Mouse (Mus musculus): ENCODE measurements around the gene Acrv1. TPM values are rescaled to one million over a fixed set of nuclear protein-coding genes. Genes with fewer than 3 reads are reported as not detected.
"Not testable (repeated sequence)": the region's sequence is repeated elsewhere in the genome, so short reads cannot be mapped to it uniquely, and the experiment has no call there.

The Acrv1 gene
- not detected in 2 replicates for polyA plus RNA-seq (2015; fragmentation: Nextera tagmentation; extraction: Ambion mirVana)

DNA sequence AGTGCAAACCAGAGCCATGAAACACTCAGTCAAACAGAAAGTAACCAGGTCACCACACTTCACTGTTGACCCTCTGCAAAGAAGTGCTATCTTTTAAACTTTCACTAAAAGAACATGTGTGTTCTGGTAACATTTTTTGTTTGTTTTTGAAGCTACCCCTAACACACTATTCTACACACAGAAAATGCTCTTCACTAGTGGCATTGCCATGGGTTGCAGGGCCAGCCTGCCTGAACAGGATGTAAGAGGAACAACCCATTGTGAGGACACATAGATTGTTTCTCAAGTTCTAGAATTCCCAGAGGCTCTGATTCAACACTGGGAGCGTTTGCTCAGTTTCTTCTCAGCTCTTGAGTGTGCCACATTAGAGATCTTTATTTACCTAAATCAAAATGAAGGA, at the start of gene Acrv1:
TSS of gene Acrv1 (plus strand) at position 301 of the 400 bp plus-strand sequence.
- no peaks in the 10 kb centered on the region for H3K27me3 ChIP-seq
- H3K4me2 ChIP-seq: no peak within 1 kb of the TSS
- ATAC-seq: no peak
- H3K4me3 ChIP-seq: no peak within 1 kb of the TSS
- no peaks in the 10 kb centered on the region for H3K4me1 ChIP-seq
- no peak within 1 kb of the TSS for H3K9ac ChIP-seq
- 76% methylated on average over 1 of the region's 1 CpGs for WGBS
- H3K27ac ChIP-seq: no peak within 1 kb of the TSS
- no peaks in the 10 kb centered on the region for H3K9me3 ChIP-seq (replicated peaks)
- H3K36me3 ChIP-seq (ENCODE audit: poor library complexity, severe bottlenecking): no peaks in the 10 kb centered on the region

- not testable (repeated sequence) for H3K4me1 ChIP-seq; H3K4me2 ChIP-seq; H3K27ac ChIP-seq; H3K9me3 ChIP-seq (replicated peaks); H3K4me3 ChIP-seq; H3K27me3 ChIP-seq; H3K36me3 ChIP-seq (ENCODE audit: poor library complexity, severe bottlenecking); ATAC-seq; H3K9ac ChIP-seq
- WGBS: 59% methylated on average over 3 of the region's 3 CpGs
Measured at GRCm38 (mm10) chr9:36643276-36643675, 49.7 kb upstream of the Acrv1 start, which contains the start of gene A630095E13Rik. Gene A630095E13Rik, minus strand, starts transcription at chr9:36643376.

DNA sequence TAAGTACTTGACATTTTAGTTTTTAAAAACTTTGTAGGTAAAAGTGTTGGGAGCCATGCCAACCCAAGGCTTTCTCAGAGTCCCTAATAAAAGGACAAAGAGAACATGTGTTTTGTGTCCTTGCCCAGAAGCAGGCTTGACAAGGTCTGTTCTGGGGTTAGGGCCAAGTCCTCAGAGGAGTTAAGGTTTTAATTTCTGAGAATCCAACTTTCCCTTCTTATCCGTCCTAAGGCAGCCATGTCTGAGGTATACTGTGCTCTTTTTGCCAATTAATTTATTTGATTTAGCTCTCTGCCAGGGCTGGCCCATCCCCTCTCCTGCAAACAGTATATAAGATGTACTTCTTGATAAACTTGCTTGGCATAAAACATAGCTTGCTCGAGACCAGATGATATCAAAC, 11.6 kb upstream of the Acrv1 start:
- ATAC-seq: no peak
- H3K4me2 ChIP-seq: no peak overlapping the region
- no peaks in the 10 kb centered on the region for H3K27me3 ChIP-seq
- H3K9ac ChIP-seq: no peak overlapping the region
- no peak overlapping the region for H3K27ac ChIP-seq
- no peaks in the 10 kb centered on the region for H3K36me3 ChIP-seq (ENCODE audit: poor library complexity, severe bottlenecking)
- H3K4me3 ChIP-seq: no peak overlapping the region
- no peaks in the 10 kb centered on the region for H3K4me1 ChIP-seq
- no peaks in the 10 kb centered on the region for H3K9me3 ChIP-seq (replicated peaks)
- WGBS: 67% methylated on average over 2 of the region's 2 CpGs

GRCm38 (mm10) chr9:36687329-36687728, 5.7 kb upstream of the Acrv1 start:
- H3K9me3 ChIP-seq (replicated peaks): no peaks in the 10 kb centered on the region
- H3K9ac ChIP-seq: no peak overlapping the region
- H3K27ac ChIP-seq: no peak overlapping the region
- H3K36me3 ChIP-seq (ENCODE audit: poor library complexity, severe bottlenecking): no peaks in the 10 kb centered on the region
- no peaks in the 10 kb centered on the region for H3K27me3 ChIP-seq
- no peak overlapping the region for H3K4me2 ChIP-seq
- no peaks in the 10 kb centered on the region for H3K4me1 ChIP-seq
- no peak overlapping the region for H3K4me3 ChIP-seq
- no peak for ATAC-seq

GRCm38 (mm10) chr9:36694276-36694675, 1.3 kb downstream of the Acrv1 start:
- H3K4me1 ChIP-seq: no peaks in the 10 kb centered on the region
- WGBS: 96% methylated on average over 10 of the region's 10 CpGs
- H3K27me3 ChIP-seq: no peaks in the 10 kb centered on the region
- no peak overlapping the region for H3K4me3 ChIP-seq
- no peaks in the 10 kb centered on the region for H3K36me3 ChIP-seq (ENCODE audit: poor library complexity, severe bottlenecking)
- ATAC-seq: no peak
- no peak overlapping the region for H3K27ac ChIP-seq
- H3K9me3 ChIP-seq (replicated peaks): no peaks in the 10 kb centered on the region
- no peak overlapping the region for H3K4me2 ChIP-seq
- no peak overlapping the region for H3K9ac ChIP-seq

- ATAC-seq: no peak
- no peak overlapping the region for H3K9ac ChIP-seq
- H3K4me3 ChIP-seq: no peak overlapping the region
- WGBS: 87% methylated on average over 3 of the region's 3 CpGs
- no peak overlapping the region for H3K27ac ChIP-seq
- no peaks in the 10 kb centered on the region for H3K4me1 ChIP-seq
- H3K9me3 ChIP-seq (replicated peaks): no peaks in the 10 kb centered on the region
- H3K27me3 ChIP-seq: no peaks in the 10 kb centered on the region
- peaks cover 11% of the 10 kb centered on the region for H3K36me3 ChIP-seq (ENCODE audit: poor library complexity, severe bottlenecking)
- no peak overlapping the region for H3K4me2 ChIP-seq
Measured at GRCm38 (mm10) chr9:36705923-36706322, 12.9 kb downstream of the Acrv1 start.

DNA sequence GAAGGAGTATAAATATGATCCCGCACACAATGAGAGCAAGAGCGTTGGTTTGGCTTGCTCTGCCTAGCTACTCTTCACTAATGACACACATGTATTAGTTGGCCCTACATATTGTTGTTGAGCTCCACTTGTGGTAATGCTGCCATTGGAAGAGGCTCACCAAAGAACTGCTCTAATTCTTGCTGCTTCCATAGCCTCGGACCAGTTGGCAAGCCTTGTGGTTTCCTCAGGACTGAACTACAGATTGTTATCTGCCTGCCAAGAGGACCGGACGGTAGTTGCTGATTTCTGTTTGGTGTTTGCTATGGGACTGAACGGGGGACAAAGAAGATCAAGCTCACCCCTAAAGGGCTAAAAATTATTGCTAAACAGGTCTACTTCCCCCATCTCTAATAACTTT, 14.3 kb downstream of the Acrv1 start:
- H3K4me3 ChIP-seq: no peak overlapping the region
- WGBS: 93% methylated on average over 6 of the region's 6 CpGs
- H3K36me3 ChIP-seq (ENCODE audit: poor library complexity, severe bottlenecking): peaks cover 14% of the 10 kb centered on the region
- H3K9me3 ChIP-seq (replicated peaks): no peaks in the 10 kb centered on the region
- H3K4me2 ChIP-seq: no peak overlapping the region
- no peaks in the 10 kb centered on the region for H3K4me1 ChIP-seq
- no peaks in the 10 kb centered on the region for H3K27me3 ChIP-seq
- no peak overlapping the region for H3K9ac ChIP-seq
- no peak for ATAC-seq
- no peak overlapping the region for H3K27ac ChIP-seq

- no peaks in the 10 kb centered on the region for H3K4me1 ChIP-seq
- no peak overlapping the region for H3K4me2 ChIP-seq
- H3K36me3 ChIP-seq (ENCODE audit: poor library complexity, severe bottlenecking): peaks cover 44% of the 10 kb centered on the region
- no peak overlapping the region for H3K9ac ChIP-seq
- no peak for ATAC-seq
- H3K27ac ChIP-seq: no peak overlapping the region
- no peak overlapping the region for H3K4me3 ChIP-seq
- no peaks in the 10 kb centered on the region for H3K9me3 ChIP-seq (replicated peaks)
- H3K27me3 ChIP-seq: no peaks in the 10 kb centered on the region
- WGBS: 86% methylated on average over 3 of the region's 3 CpGs
Measured at GRCm38 (mm10) chr9:36716624-36717023, 23.6 kb downstream of the Acrv1 start.

DNA sequence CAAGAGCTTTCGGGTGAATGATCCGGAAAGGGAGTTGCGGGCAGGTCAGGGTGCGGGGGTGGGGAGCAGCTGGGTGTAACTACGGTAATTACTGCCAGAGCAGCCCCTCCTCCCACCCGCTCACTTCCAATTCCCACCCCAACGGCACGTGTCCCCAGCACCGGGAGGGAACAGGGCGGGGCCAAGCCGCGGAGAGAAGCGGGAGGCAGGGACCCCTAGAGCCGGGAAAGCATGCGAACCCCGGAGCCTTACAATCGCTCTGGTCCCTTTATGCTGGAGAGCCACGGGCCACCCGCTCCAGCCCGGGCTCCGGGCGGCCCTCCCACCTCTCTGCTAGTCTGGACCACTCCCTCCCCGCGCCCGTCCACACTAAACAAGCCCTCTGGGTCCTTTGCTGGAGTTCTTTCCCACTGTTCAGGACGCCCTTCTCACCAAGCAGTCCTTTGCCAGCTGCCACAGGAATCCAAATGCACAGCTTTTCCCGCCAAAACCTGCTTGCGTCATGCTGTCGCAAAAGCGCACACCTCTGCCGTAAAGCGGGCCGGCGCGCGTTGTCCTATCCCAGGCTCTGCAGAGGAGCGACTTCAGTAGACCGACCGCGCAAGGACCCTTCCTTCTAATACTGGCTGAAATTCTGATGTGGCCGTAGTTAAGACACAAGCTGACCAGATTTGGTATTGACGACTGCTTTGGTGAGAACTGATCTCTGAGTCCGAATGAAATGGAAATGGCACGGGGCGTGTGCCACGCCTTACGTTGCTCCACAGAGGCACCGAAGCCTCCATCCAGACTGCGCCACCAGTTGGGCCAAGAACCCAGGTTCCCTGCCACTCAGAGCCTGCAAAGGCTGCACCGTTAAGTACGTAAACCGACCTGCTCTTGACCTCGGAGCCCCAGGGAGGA, 33.4 kb downstream of the Acrv1 start:
- no peaks in the 10 kb centered on the region for H3K27me3 ChIP-seq
- peak overlapping the region; percentile 90 for H3K4me2 ChIP-seq
- peaks cover 25% of the 10 kb centered on the region for H3K4me1 ChIP-seq
- H3K27ac ChIP-seq: peak overlapping the region; percentile 88
- under 1% methylated on average over 53 of the region's 53 CpGs for WGBS
- ATAC-seq: peak; percentile 97
- peak overlapping the region; percentile 69 for H3K4me3 ChIP-seq
- H3K9me3 ChIP-seq (replicated peaks): no peaks in the 10 kb centered on the region
- peak overlapping the region; percentile 77 for H3K9ac ChIP-seq
- H3K36me3 ChIP-seq (ENCODE audit: poor library complexity, severe bottlenecking): peaks cover 24% of the 10 kb centered on the region

DNA sequence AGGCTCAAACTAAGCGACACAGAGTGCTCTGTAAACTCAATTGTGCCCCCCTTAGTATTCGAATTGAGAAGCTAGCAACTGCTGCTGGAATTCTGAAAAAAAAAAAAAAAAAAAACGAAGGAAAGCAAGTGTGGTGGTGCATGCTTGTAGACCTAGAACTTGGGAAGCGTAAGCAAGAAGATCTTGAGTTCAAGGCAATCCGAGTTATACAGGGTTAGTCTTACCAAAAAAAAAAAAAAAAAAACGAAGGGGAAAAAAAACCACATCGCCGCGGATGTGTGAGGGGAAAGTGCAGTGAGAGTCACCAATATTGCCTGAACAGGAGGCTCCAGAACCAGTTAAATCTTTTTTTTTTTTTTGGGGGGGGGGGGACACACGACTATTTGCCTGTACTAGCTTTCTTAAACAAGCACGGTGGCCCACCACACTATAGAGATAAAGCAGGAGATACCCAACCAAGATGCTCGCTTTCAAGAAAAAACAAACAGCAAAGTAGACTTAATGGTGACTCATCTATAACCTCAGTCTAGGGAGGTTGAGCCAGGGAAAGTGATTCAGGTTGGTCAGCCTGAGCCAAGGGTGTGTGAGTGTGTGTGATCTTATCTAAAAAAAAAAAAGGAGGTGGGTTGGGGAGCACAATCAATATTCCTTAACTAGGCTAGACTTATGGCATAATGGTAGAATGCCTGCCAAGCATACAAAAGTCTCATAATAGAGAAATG, 34.2 kb downstream of the Acrv1 start, which contains the start of gene Chek1:
TSS of gene Chek1 (minus strand) at position 32 of the 722 bp plus-strand sequence.
- Histone ChIP-seq H3K4me1 (peaks cover 25% of the 10 kb centered on the region), H3K4me3 (peak within 1 kb of the TSS; percentile 69), H3K9ac (peak within 1 kb of the TSS; percentile 77), H3K9me3 (replicated peaks) (no peaks in the 10 kb centered on the region), H3K27me3 (no peaks in the 10 kb centered on the region), H3K36me3 (ENCODE audit: poor library complexity, severe bottlenecking) (peaks cover 21% of the 10 kb centered on the region), H3K27ac (peak within 1 kb of the TSS; percentile 88), H3K4me2 (peak within 1 kb of the TSS; percentile 90)
- 8% methylated on average over 12 of the region's 12 CpGs for WGBS
- no peak for ATAC-seq

Measured in forebrain, embryonic 13.5 days (tissue).